Comparison of ENCODE assay signal across 28 mouse cellular contexts in genomic region chr13:12143347-12143746, GRCm38 (mm10). TPM values are rescaled to one million over a fixed set of nuclear protein-coding genes. Genes with fewer than 3 reads are reported as not detected.
DNase-seq lines count a peak whose midpoint lies in the region; ATAC-seq lines count a peak whose summit lies in the region.
"Had no signal": no experiment of that assay in that cellular context is flagged by ENCODE, and none has a peak within 500 bp of the region (broad histone marks: within the 10 kb centered on the region; RNA-seq: fewer than 3 reads in every experiment).

No protein-coding gene starts in this region.

- H3K9ac ChIP-seq in kidney, embryonic 15.5 days: no peak overlapping the region
- H3K9ac ChIP-seq: embryonic facial prominence, embryonic 13.5 days; embryonic facial prominence, embryonic 15.5 days; forebrain, embryonic 12.5 days had no signal

- no peak overlapping the region for H3K4me2 ChIP-seq in kidney, embryonic 15.5 days
- H3K4me2 ChIP-seq: embryonic facial prominence, embryonic 13.5 days; embryonic facial prominence, embryonic 15.5 days; forebrain, embryonic 12.5 days had no signal

- DNase-seq in heart, adult 11 months: peak; percentile 81
- DNase-seq in heart, postnatal 36 days: no peak
- DNase-seq in kidney, adult 11 months: no peak
- DNase-seq in brain, adult 2 months (ENCODE audit: low read depth, low spot score): peak; percentile 29
- no peak for DNase-seq in retina, embryonic 14.5 days (ENCODE audit: low spot score)
- DNase-seq: adrenal gland, adult 8-10 months; adrenal gland, postnatal 14 days; adrenal gland, postnatal 36 days; cerebellum, adult 11 months; cerebellum, adult 18-20 months; cerebellum, adult 8-10 months; cerebellum, adult 9-11 months; cerebellum, postnatal 14 days; cerebellum, postnatal 36 days; embryo, embryonic 11 days had no signal

- H3K27me3 ChIP-seq in kidney, embryonic 15.5 days: no peaks in the 10 kb centered on the region
- H3K27me3 ChIP-seq: embryonic facial prominence, embryonic 13.5 days; embryonic facial prominence, embryonic 15.5 days; forebrain, embryonic 12.5 days had no signal

- H3K4me3 ChIP-seq in kidney, embryonic 15.5 days (replicated peaks): no peak overlapping the region
- H3K4me3 ChIP-seq: embryonic facial prominence, embryonic 13.5 days; embryonic facial prominence, embryonic 15.5 days; erythroblast, embryonic 14.5 days; forebrain, embryonic 10.5 days; forebrain, embryonic 12.5 days had no signal

- intact Hi-C loops in heart, postnatal 36 days (cut with DNase I): no loop called here

- H3K36me3 ChIP-seq in kidney, embryonic 15.5 days: no peaks in the 10 kb centered on the region
- H3K36me3 ChIP-seq: embryonic facial prominence, embryonic 13.5 days; embryonic facial prominence, embryonic 15.5 days; forebrain, embryonic 10.5 days; forebrain, embryonic 12.5 days; G1E had no signal

- H3K27ac ChIP-seq in kidney, embryonic 15.5 days: no peak overlapping the region
- H3K27ac ChIP-seq: embryonic facial prominence, embryonic 13.5 days; embryonic facial prominence, embryonic 15.5 days; forebrain, embryonic 10.5 days; forebrain, embryonic 12.5 days had no signal

- no peaks in the 10 kb centered on the region for H3K9me3 ChIP-seq in kidney, embryonic 15.5 days (replicated peaks)
- H3K9me3 ChIP-seq: embryonic facial prominence, embryonic 13.5 days; embryonic facial prominence, embryonic 15.5 days; forebrain, embryonic 10.5 days; forebrain, embryonic 12.5 days; G1E had no signal

- 0 out of 2 replicates have a peak, but pooled peaks have one; percentile 15 for ATAC-seq in kidney, embryonic 15.5 days (replicated peaks; ENCODE audit: low FRiP score)
- ATAC-seq: activated CD4-positive, CD25-positive, alpha-beta regulatory T cell, adult 4 months; forebrain, embryonic 14.5 days; forebrain, embryonic 16.5 days; Patski had no signal

- H3K4me1 ChIP-seq in kidney, embryonic 15.5 days: no peaks in the 10 kb centered on the region
- H3K4me1 ChIP-seq: embryonic facial prominence, embryonic 13.5 days; embryonic facial prominence, embryonic 15.5 days; forebrain, embryonic 10.5 days; forebrain, embryonic 12.5 days had no signal

- WGBS in kidney, embryonic 15.5 days: 72% methylated on average over 5 of the region's 5 CpGs

RNA-seq across cellular contexts. Expression of gene Ryr2, which starts 36.6 kb away (rescaled TPM):
- total RNA-seq in heart, postnatal 36 days (2021): 1,000 to 10,000 TPM in 1 of 2 experiments, 100 to 1,000 TPM in 1; 988 to 1,013 TPM
- 0.15 and 0.42 TPM in 2 replicates for polyA plus RNA-seq in kidney, embryonic 15.5 days (2015; fragmentation: Nextera tagmentation; extraction: Ambion mirVana)
- total RNA-seq: common myeloid progenitor, adult 5-6 weeks had no signal
- polyA plus RNA-seq: activated CD4-positive, CD25-positive, alpha-beta regulatory T cell, adult 4 months; C2C12; erythroblast, embryonic 14.5 days; G1E; Patski had no signal

Comparison
In these comparisons a context has a peak if more than half of its experiments do, and no peak if none do; other contexts are left out.
1. DNase-seq: peak in heart, adult 11 months (single experiment) and brain, adult 2 months (single experiment); none in heart, postnatal 36 days (0 of 2), kidney, adult 11 months (single experiment) and retina, embryonic 14.5 days (single experiment).